Comparison of ENCODE assay signal across 15 mouse cellular contexts in genomic region chr1:180210781-180211271, GRCm38 (mm10). TPM values are rescaled to one million over a fixed set of nuclear protein-coding genes. Genes with fewer than 3 reads are reported as not detected.
DNase-seq lines count a peak whose midpoint lies in the region; ATAC-seq and TF ChIP-seq lines count a peak whose summit lies in the region.
"Had no signal": no experiment of that assay in that cellular context is flagged by ENCODE, and none has a peak within 500 bp of the region (broad histone marks: within the 10 kb centered on the region; RNA-seq: fewer than 3 reads in every experiment).

No protein-coding gene starts in this region.

- no peaks in the 10 kb centered on the region for H3K36me3 ChIP-seq in kidney, adult 2 months (ENCODE audit: control insufficient read depth, insufficient read depth, low read length)
- no peaks in the 10 kb centered on the region for H3K36me3 ChIP-seq in kidney, embryonic 14.5 days (ENCODE audit: control insufficient read depth, insufficient read depth, low read length)
- H3K36me3 ChIP-seq: forebrain, embryonic 15.5 days; limb, embryonic 15.5 days; midbrain, embryonic 12.5 days; neural tube, embryonic 12.5 days had no signal

- no peak overlapping the region for H3K4me3 ChIP-seq in kidney, adult 2 months (ENCODE audit: insufficient read depth, low read depth, low read length)
- no peak overlapping the region for H3K4me3 ChIP-seq in kidney, embryonic 14.5 days (ENCODE audit: low read length)
- H3K4me3 ChIP-seq: forebrain, embryonic 15.5 days; limb, embryonic 15.5 days; midbrain, embryonic 12.5 days; neural tube, embryonic 12.5 days had no signal

- no peaks in the 10 kb centered on the region for H3K27me3 ChIP-seq in kidney, adult 2 months (replicated peaks; ENCODE audit: control insufficient read depth, insufficient read depth, low read length)
- no peaks in the 10 kb centered on the region for H3K27me3 ChIP-seq in kidney, embryonic 14.5 days (ENCODE audit: control insufficient read depth, insufficient read depth, low read length)
- H3K27me3 ChIP-seq: forebrain, embryonic 15.5 days; limb, embryonic 15.5 days; midbrain, embryonic 12.5 days; neural tube, embryonic 12.5 days had no signal

- no peak for TF ChIP-seq CTCF in kidney, adult 2 months (conservative IDR thresholded peaks at IDR 0.05; ENCODE audit: insufficient read depth, insufficient read length, low read depth, low read length)

- 48% methylated on average over 9 of the region's 9 CpGs for WGBS in kidney, adult 2 months
- WGBS in kidney, embryonic 14.5 days, result 83% methylated on average over 9 of the region's 9 CpGs

- no peak for TF ChIP-seq POLR2A in kidney, adult 2 months (IDR thresholded peaks at IDR 0.05; ENCODE audit: low read depth, low read length)

- DNase-seq in cerebellum, postnatal 14 days, result peak; percentile 38 to 61
- no peak for DNase-seq in cerebellum, adult 9-11 months
- peak; percentile 94 for DNase-seq in kidney, adult 2 months
- peak; percentile 54 for DNase-seq in adrenal gland, postnatal 25 days
- peak; percentile 82 to 91 for DNase-seq in kidney, postnatal 25 days
- DNase-seq in thymus, postnatal 36 days, result no peak
- DNase-seq in spleen, postnatal 4 days (ENCODE audit: low spot score in 2 of 2), result no peak
- DNase-seq: lung, postnatal 14 days; right cerebral cortex, adult 18-20 months; thymus, postnatal 14 days had no signal

- ATAC-seq in kidney, embryonic 14.5 days (ENCODE audit: low FRiP score, low TSS enrichment), result no peak
- ATAC-seq: forebrain, embryonic 15.5 days had no signal

- H3K9me3 ChIP-seq in kidney, embryonic 14.5 days (ENCODE audit: control insufficient read depth, low read length), result no peaks in the 10 kb centered on the region
- H3K9me3 ChIP-seq: forebrain, embryonic 15.5 days; limb, embryonic 15.5 days; midbrain, embryonic 12.5 days; neural tube, embryonic 12.5 days had no signal

- H3K27ac ChIP-seq in kidney, adult 2 months (ENCODE audit: insufficient read depth, low read depth, low read length), result peak overlapping the region; percentile 91
- no peak overlapping the region for H3K27ac ChIP-seq in kidney, embryonic 14.5 days (ENCODE audit: low read depth, low read length)
- H3K27ac ChIP-seq: forebrain, embryonic 15.5 days; limb, embryonic 15.5 days; midbrain, embryonic 12.5 days; neural tube, embryonic 12.5 days had no signal

- H3K4me1 ChIP-seq in kidney, adult 2 months (ENCODE audit: control insufficient read depth, insufficient read depth, low read length), result peaks cover 32% of the 10 kb centered on the region
- H3K4me1 ChIP-seq in kidney, embryonic 14.5 days (ENCODE audit: control insufficient read depth, insufficient read depth, low read length), result no peaks in the 10 kb centered on the region
- H3K4me1 ChIP-seq: forebrain, embryonic 15.5 days; limb, embryonic 15.5 days; midbrain, embryonic 12.5 days; neural tube, embryonic 12.5 days had no signal

- no peak overlapping the region for H3K9ac ChIP-seq in kidney, embryonic 14.5 days (ENCODE audit: low read depth, low read length)
- H3K9ac ChIP-seq: forebrain, embryonic 15.5 days; limb, embryonic 15.5 days; midbrain, embryonic 12.5 days; neural tube, embryonic 12.5 days had no signal

- no peak overlapping the region for H3K4me2 ChIP-seq in kidney, embryonic 14.5 days (replicated peaks; ENCODE audit: low read depth, low read length)
- H3K4me2 ChIP-seq: forebrain, embryonic 15.5 days; limb, embryonic 15.5 days; midbrain, embryonic 12.5 days; neural tube, embryonic 12.5 days had no signal

RNA-seq across cellular contexts. Expression of gene Coq8a, which starts 11.4 kb away (rescaled TPM):
- 157 and 179 TPM in 2 replicates for polyA plus RNA-seq in kidney, adult 2 months (2012; rRNA removed)
- polyA plus RNA-seq in kidney, embryonic 14.5 days (2014; fragmentation: Nextera tagmentation; extraction: Ambion mirVana), result 6.0 and 10.4 TPM in 2 replicates
- 196 and 358 TPM in 2 replicates for total RNA-seq in adrenal gland, postnatal 25 days (2021)

RNA-seq across cellular contexts. Expression of gene Psen2, which starts 52.4 kb away (rescaled TPM):
- 41.3 and 44.6 TPM in 2 replicates for polyA plus RNA-seq in kidney, adult 2 months (2012; rRNA removed)
- 15.4 and 17.1 TPM in 2 replicates for polyA plus RNA-seq in kidney, embryonic 14.5 days (2014; fragmentation: Nextera tagmentation; extraction: Ambion mirVana)
- total RNA-seq in adrenal gland, postnatal 25 days (2021), result 31.0 and 35.5 TPM in 2 replicates

Comparison
In these comparisons a context has a peak if more than half of its experiments do, and no peak if none do; other contexts are left out.
1. DNase-seq: peak in cerebellum, postnatal 14 days (2 of 2), kidney, adult 2 months (single experiment), adrenal gland, postnatal 25 days (single experiment) and kidney, postnatal 25 days (2 of 2); none in cerebellum, adult 9-11 months (single experiment), thymus, postnatal 36 days (0 of 2) and spleen, postnatal 4 days (0 of 2).
2. RNA of gene Coq8a, which starts 11.4 kb away (polyA plus RNA-seq): 157 to 179 TPM in kidney, adult 2 months; 6.0 to 10.4 TPM in kidney, embryonic 14.5 days; every median in the first group is over 10 times any median in the second.